16 mouse cellular contexts compared by ENCODE assay signal in genomic region chr6:115126851-115127250, GRCm38 (mm10). TPM values are rescaled to one million over a fixed set of nuclear protein-coding genes. Genes with fewer than 3 reads are reported as not detected.
A peak's percentile ranks its signal among the peaks of the same experiment; 100 is the strongest.
DNase-seq lines count a peak whose midpoint lies in the region; ATAC-seq lines count a peak whose summit lies in the region.
"Had no signal": no experiment of that assay in that cellular context is flagged by ENCODE, and none has a peak within 500 bp of the region (broad histone marks: within the 10 kb centered on the region; RNA-seq: fewer than 3 reads in every experiment).

No protein-coding gene starts in this region.

- peaks cover 33% of the 10 kb centered on the region for H3K4me1 ChIP-seq in neural tube, embryonic 12.5 days
- peaks cover 38% of the 10 kb centered on the region for H3K4me1 ChIP-seq in hindbrain, embryonic 12.5 days
- peaks cover 59% of the 10 kb centered on the region for H3K4me1 ChIP-seq in midbrain, embryonic 13.5 days (replicated peaks)

- H3K9ac ChIP-seq in neural tube, embryonic 12.5 days, result no peak overlapping the region
- H3K9ac ChIP-seq in hindbrain, embryonic 12.5 days, result no peak overlapping the region
- H3K9ac ChIP-seq in midbrain, embryonic 13.5 days (replicated peaks), result no peak overlapping the region
- H3K9ac ChIP-seq: liver, embryonic 14.5 days had no signal

- no peak overlapping the region for H3K4me3 ChIP-seq in neural tube, embryonic 12.5 days
- no peak overlapping the region for H3K4me3 ChIP-seq in hindbrain, embryonic 12.5 days
- H3K4me3 ChIP-seq in midbrain, embryonic 13.5 days (replicated peaks), result no peak overlapping the region

- H3K36me3 ChIP-seq in neural tube, embryonic 12.5 days, result no peaks in the 10 kb centered on the region
- no peaks in the 10 kb centered on the region for H3K36me3 ChIP-seq in hindbrain, embryonic 12.5 days
- no peaks in the 10 kb centered on the region for H3K36me3 ChIP-seq in midbrain, embryonic 13.5 days
- H3K36me3 ChIP-seq: G1E had no signal

- no peak for DNase-seq in neural tube, embryonic 10.5 days (ENCODE audit: extremely low spot score, low spot score)
- no peak for DNase-seq in embryo, embryonic 9.5 days (ENCODE audit: extremely low spot score)
- no peak for DNase-seq in gastrocnemius, postnatal 10 days
- no peak for DNase-seq in lung, postnatal 25 days (ENCODE audit: low spot score)
- no peak for DNase-seq in adrenal gland, adult 8-10 months
- DNase-seq: adrenal gland, postnatal 14 days; heart, postnatal 14 days; kidney, adult 11 months; kidney, postnatal 25 days; lung, postnatal 14 days had no signal

- no peaks in the 10 kb centered on the region for H3K27me3 ChIP-seq in neural tube, embryonic 12.5 days (replicated peaks)
- no peaks in the 10 kb centered on the region for H3K27me3 ChIP-seq in hindbrain, embryonic 12.5 days
- no peaks in the 10 kb centered on the region for H3K27me3 ChIP-seq in midbrain, embryonic 13.5 days

- H3K4me2 ChIP-seq in neural tube, embryonic 12.5 days (replicated peaks), result peak overlapping the region; percentile 21; the same call in 1 of the 2 replicates
- peak overlapping the region; percentile 5; the same call in 1 of the 2 replicates for H3K4me2 ChIP-seq in hindbrain, embryonic 12.5 days (replicated peaks)
- 0 out of 2 replicates have a peak overlapping the region, but pooled peaks have one; percentile 11 for H3K4me2 ChIP-seq in midbrain, embryonic 13.5 days (replicated peaks)

- 0 out of 2 replicates have a peak overlapping the region, but pooled peaks have one; percentile 28 for H3K27ac ChIP-seq in neural tube, embryonic 12.5 days
- H3K27ac ChIP-seq in hindbrain, embryonic 12.5 days, result peak overlapping the region; percentile 85
- peak overlapping the region; percentile 86 for H3K27ac ChIP-seq in midbrain, embryonic 13.5 days
- H3K27ac ChIP-seq: liver, embryonic 14.5 days had no signal

- H3K9me3 ChIP-seq in neural tube, embryonic 12.5 days, result no peaks in the 10 kb centered on the region
- H3K9me3 ChIP-seq in hindbrain, embryonic 12.5 days (replicated peaks), result no peaks in the 10 kb centered on the region
- H3K9me3 ChIP-seq in midbrain, embryonic 13.5 days, result no peaks in the 10 kb centered on the region
- H3K9me3 ChIP-seq: G1E had no signal

- ATAC-seq in neural tube, embryonic 12.5 days (ENCODE audit: low FRiP score, low read depth), result no peak
- ATAC-seq in hindbrain, embryonic 12.5 days (ENCODE audit: low FRiP score), result peak; percentile 9; the same call in 1 of the 2 replicates
- peak; percentile 6; the same call in 1 of the 2 replicates for ATAC-seq in midbrain, embryonic 13.5 days

- WGBS in neural tube, embryonic 12.5 days, result 75% methylated on average over 3 of the region's 3 CpGs
- WGBS in hindbrain, embryonic 12.5 days, result 46% methylated on average over 3 of the region's 3 CpGs
- 56% methylated on average over 3 of the region's 3 CpGs for WGBS in midbrain, embryonic 13.5 days

RNA-seq across cellular contexts. Expression of gene Syn2, which starts 7.9 kb away (rescaled TPM):
- 17.4 and 23.0 TPM in 2 replicates for polyA plus RNA-seq in neural tube, embryonic 12.5 days (2016; fragmentation: Nextera tagmentation; extraction: Ambion mirVana)
- 13.2 and 15.4 TPM in 2 replicates for polyA plus RNA-seq in hindbrain, embryonic 12.5 days (2016; fragmentation: Nextera tagmentation; extraction: Ambion mirVana)
- 13.3 and 16.2 TPM in 2 replicates for polyA plus RNA-seq in midbrain, embryonic 13.5 days (2015; fragmentation: Nextera tagmentation; extraction: Ambion mirVana)
- total RNA-seq in gastrocnemius, postnatal 10 days (2021), result 1 to 10 TPM; 3.1 to 3.4 TPM
- 10 to 100 TPM; 18.0 to 39.1 (median 25.6) TPM for total RNA-seq in adrenal gland, adult 8-10 months (2022)
- total RNA-seq: neutrophil, adult 5-6 weeks had no signal
- polyA plus RNA-seq: G1E had no signal

Comparison
In these comparisons a context has a peak if more than half of its experiments do, and no peak if none do; other contexts are left out.
1. H3K27ac ChIP-seq: peak in every context shown above with its lines; median percentile 86 in midbrain, embryonic 13.5 days; 85 in hindbrain, embryonic 12.5 days; 28 in neural tube, embryonic 12.5 days.